Mouse (Mus musculus): Measurements from ENCODE around the gene Gm11939. TPM values are rescaled to one million over a fixed set of nuclear protein-coding genes. Genes with fewer than 3 reads are reported as not detected.

Gm11939 gene
- polyA plus RNA-seq, 1 experiment from 2014 or later: not detected

GRCm38 (mm10) chr11:99557976-99558745 is 1.1 kb downstream of the Gm11939 start:
- WGBS: 88% methylated on average over 3 of the region's 3 CpGs
- Histone ChIP-seq H3K27ac (no peak overlapping the region), H3K36me3 (no peaks in the 10 kb centered on the region), H3K27me3 (ENCODE audit: low read depth, poor library complexity, severe bottlenecking) (no peaks in the 10 kb centered on the region), H3K4me1 (no peaks in the 10 kb centered on the region), H3K9me3 (replicated peaks) (no peaks in the 10 kb centered on the region), H3K4me3 (no peak overlapping the region)
- no peak for DNase-seq (ENCODE audit: low spot score)

- Histone ChIP-seq H3K36me3 (no peaks in the 10 kb centered on the region), H3K4me1 (no peaks in the 10 kb centered on the region), H3K9me3 (replicated peaks) (no peaks in the 10 kb centered on the region), H3K27me3 (ENCODE audit: low read depth, poor library complexity, severe bottlenecking) (no peaks in the 10 kb centered on the region), H3K27ac (no peak within 1 kb of the TSS), H3K4me3 (no peak within 1 kb of the TSS)
- WGBS: 57% methylated on average over 2 of the region's 2 CpGs
- no peak for DNase-seq (ENCODE audit: low spot score)
These were observed 2.5 kb downstream of the Gm11939 start, which contains the start of gene Krtap3-2 for GRCm38 (mm10) chr11:99556753-99557152. Gene Krtap3-2 (minus strand): TSS chr11:99556853.

- DNase-seq (ENCODE audit: low spot score): no peak
- H3K4me3 ChIP-seq: no peak overlapping the region
- no peak overlapping the region for H3K27ac ChIP-seq
- no peaks in the 10 kb centered on the region for H3K4me1 ChIP-seq
- no peaks in the 10 kb centered on the region for H3K27me3 ChIP-seq (ENCODE audit: low read depth, poor library complexity, severe bottlenecking)
- no peaks in the 10 kb centered on the region for H3K9me3 ChIP-seq (replicated peaks)
- no peaks in the 10 kb centered on the region for H3K36me3 ChIP-seq
- WGBS: 85% methylated on average over 2 of the region's 2 CpGs
These were observed 3.1 kb downstream of the Gm11939 start for GRCm38 (mm10) chr11:99556195-99556594.

DNA sequence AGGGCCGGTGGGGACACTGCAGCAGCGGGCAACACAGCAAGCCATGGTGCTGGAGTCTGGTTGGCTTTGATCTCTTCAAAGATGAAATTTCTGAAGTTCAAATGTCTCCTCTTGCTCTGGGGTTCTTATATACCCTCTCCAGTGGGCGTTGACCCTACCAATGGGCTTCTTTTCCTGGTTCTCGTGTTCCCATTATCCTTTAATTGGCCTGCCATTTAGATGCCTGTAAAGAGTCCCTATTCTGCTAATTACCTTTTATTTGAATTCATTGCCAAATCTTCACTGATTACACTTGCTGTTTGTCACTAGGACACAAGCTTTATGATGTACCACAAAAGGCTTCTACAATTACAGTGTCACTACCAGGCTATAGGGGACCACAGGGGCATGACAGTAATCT is 8.5 kb downstream of the Gm11939 start, which contains the start of gene Krtap3-3:
Krtap3-3 (minus strand) TSS at position 101 of the 400 bp plus-strand sequence.
- DNase-seq (ENCODE audit: low spot score): no peak
- no peak within 1 kb of the TSS for H3K27ac ChIP-seq
- H3K9me3 ChIP-seq (replicated peaks): no peaks in the 10 kb centered on the region
- H3K36me3 ChIP-seq: no peaks in the 10 kb centered on the region
- no peaks in the 10 kb centered on the region for H3K4me1 ChIP-seq
- H3K27me3 ChIP-seq (ENCODE audit: low read depth, poor library complexity, severe bottlenecking): no peaks in the 10 kb centered on the region
- WGBS: 60% methylated on average over 4 of the region's 4 CpGs
- no peak within 1 kb of the TSS for H3K4me3 ChIP-seq

DNA sequence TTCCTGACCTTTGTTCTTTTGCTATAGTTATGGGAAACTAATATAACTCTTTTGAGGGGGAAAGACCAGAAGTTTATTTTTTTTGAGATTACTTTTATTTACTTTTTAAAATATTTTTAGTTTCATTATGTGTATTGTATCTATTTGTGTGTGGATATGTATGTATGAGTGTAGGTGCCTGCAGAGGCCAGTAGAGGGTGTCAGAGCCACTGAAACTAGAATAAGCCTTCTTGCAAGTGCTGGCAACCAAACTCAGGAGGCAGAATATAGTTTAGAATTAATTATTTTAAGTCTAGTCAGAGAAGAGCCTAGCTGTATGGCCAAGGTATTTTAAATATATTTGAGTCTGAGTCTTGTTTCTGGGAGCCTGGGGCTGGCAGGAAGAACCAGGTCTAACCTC is 11.4 kb downstream of the Gm11939 start:
- DNase-seq (ENCODE audit: low spot score): no peak
- Histone ChIP-seq H3K27ac (no peak overlapping the region), H3K9me3 (replicated peaks) (no peaks in the 10 kb centered on the region), H3K4me3 (no peak overlapping the region), H3K4me1 (no peaks in the 10 kb centered on the region), H3K36me3 (no peaks in the 10 kb centered on the region), H3K27me3 (ENCODE audit: low read depth, poor library complexity, severe bottlenecking) (no peaks in the 10 kb centered on the region)

DNA sequence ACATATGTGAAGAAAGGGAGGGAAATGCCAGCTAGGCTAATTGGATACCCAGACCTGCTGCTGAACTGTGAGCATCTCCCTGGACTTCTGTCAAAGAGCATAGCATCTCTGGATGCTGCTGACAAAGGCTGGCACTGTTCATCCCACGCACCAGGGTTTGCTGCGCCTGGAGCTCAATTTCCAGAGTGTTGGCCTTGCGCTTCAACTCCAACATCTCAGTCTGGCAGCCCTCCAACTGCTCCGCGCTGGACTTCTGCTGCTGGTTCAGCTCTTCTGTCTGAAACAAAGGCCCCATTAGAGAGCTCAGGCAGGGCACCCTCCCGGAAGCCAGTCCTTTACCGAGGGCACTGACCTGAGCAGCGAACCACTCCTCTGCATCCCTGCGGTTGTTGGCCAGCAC is 19.5 kb downstream of the Gm11939 start:
- WGBS: 88% methylated on average over 9 of the region's 9 CpGs
- Histone ChIP-seq H3K27ac (no peak overlapping the region), H3K36me3 (no peaks in the 10 kb centered on the region), H3K27me3 (ENCODE audit: low read depth, poor library complexity, severe bottlenecking) (no peaks in the 10 kb centered on the region), H3K4me3 (no peak overlapping the region), H3K9me3 (replicated peaks) (no peaks in the 10 kb centered on the region), H3K4me1 (peaks cover 3% of the 10 kb centered on the region; the same call in 1 of the 2 replicates)
- no peak for DNase-seq (ENCODE audit: low spot score)

- H3K27me3 ChIP-seq (ENCODE audit: low read depth, poor library complexity, severe bottlenecking): no peaks in the 10 kb centered on the region
- no peak for DNase-seq (ENCODE audit: low spot score)
- 44% methylated on average over 13 of the region's 13 CpGs for WGBS
- no peak within 1 kb of the TSS for H3K27ac ChIP-seq
- no peaks in the 10 kb centered on the region for H3K4me1 ChIP-seq
- no peaks in the 10 kb centered on the region for H3K9me3 ChIP-seq (replicated peaks)
- no peaks in the 10 kb centered on the region for H3K36me3 ChIP-seq
- H3K4me3 ChIP-seq: no peak within 1 kb of the TSS
These were observed 37.9 kb downstream of the Gm11939 start, which contains the start of gene Krt39 for GRCm38 (mm10) chr11:99521288-99521860. Gene Krt39 (minus strand): TSS chr11:99521338.

DNA sequence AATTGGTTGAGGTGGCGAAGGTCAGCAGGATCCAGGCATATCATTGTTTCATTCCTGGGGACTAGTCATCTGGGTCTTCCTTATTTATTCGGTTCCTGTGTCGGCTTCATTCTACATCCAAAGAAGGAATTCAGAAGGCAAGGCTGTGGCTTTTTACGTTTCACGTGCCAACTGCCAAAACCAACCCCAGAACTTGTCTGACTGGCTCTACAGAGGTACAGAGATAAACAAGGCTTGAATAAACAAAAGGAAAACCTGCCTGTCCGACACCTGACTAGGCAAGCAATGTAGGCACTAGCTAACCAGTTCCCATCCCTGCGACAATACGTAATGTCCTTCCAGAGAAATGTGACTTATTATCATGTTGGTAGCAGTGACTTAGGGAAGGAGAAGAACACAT is 45.2 kb downstream of the Gm11939 start:
- H3K4me3 ChIP-seq: no peak overlapping the region
- H3K36me3 ChIP-seq: no peaks in the 10 kb centered on the region
- H3K9me3 ChIP-seq (replicated peaks): no peaks in the 10 kb centered on the region
- WGBS: 88% methylated on average over 8 of the region's 8 CpGs
- H3K27ac ChIP-seq: no peak overlapping the region
- no peak for DNase-seq (ENCODE audit: low spot score)
- H3K27me3 ChIP-seq (ENCODE audit: low read depth, poor library complexity, severe bottlenecking): no peaks in the 10 kb centered on the region
- no peaks in the 10 kb centered on the region for H3K4me1 ChIP-seq

Other genes starting within 250 kb of the Gm11939 start
- gene Krt25, start 236.5 kb downstream of the Gm11939 start, polyA plus RNA-seq (2016; fragmentation: Nextera tagmentation; extraction: Ambion mirVana): not detected in 2 replicates
- not detected in 2 replicates for gene Krt26, start 221.5 kb downstream of the Gm11939 start, polyA plus RNA-seq (2016; fragmentation: Nextera tagmentation; extraction: Ambion mirVana)
- gene Krt27, start 208.4 kb downstream of the Gm11939 start, polyA plus RNA-seq (2016; fragmentation: Nextera tagmentation; extraction: Ambion mirVana): not detected in 2 replicates
- gene Krt28, start 184.6 kb downstream of the Gm11939 start, polyA plus RNA-seq (2016; fragmentation: Nextera tagmentation; extraction: Ambion mirVana): 0.11 and 0.20 TPM in 2 replicates
- 18.7 and 20.5 TPM in 2 replicates for gene Krt10, start 170.1 kb downstream of the Gm11939 start, polyA plus RNA-seq (2016; fragmentation: Nextera tagmentation; extraction: Ambion mirVana)
- gene Krt12, start 137.2 kb downstream of the Gm11939 start, polyA plus RNA-seq (2016; fragmentation: Nextera tagmentation; extraction: Ambion mirVana): not detected in 2 replicates
- gene Krt20, start 121.3 kb downstream of the Gm11939 start, polyA plus RNA-seq (2016; fragmentation: Nextera tagmentation; extraction: Ambion mirVana): 0.26 and 0.59 TPM in 2 replicates
- gene Krt23, start 66.3 kb downstream of the Gm11939 start, polyA plus RNA-seq (2016; fragmentation: Nextera tagmentation; extraction: Ambion mirVana): 0.81 and 1.4 TPM in 2 replicates
- gene Krt39, start 38.1 kb downstream of the Gm11939 start, polyA plus RNA-seq (2016; fragmentation: Nextera tagmentation; extraction: Ambion mirVana): 0.16 and 0.20 TPM in 2 replicates
- gene Krt40, start 16.3 kb downstream of the Gm11939 start, polyA plus RNA-seq (2016; fragmentation: Nextera tagmentation; extraction: Ambion mirVana): not detected in 2 replicates
- not detected in 2 replicates for gene Krtap3-3, start 8.6 kb downstream of the Gm11939 start, polyA plus RNA-seq (2016; fragmentation: Nextera tagmentation; extraction: Ambion mirVana)
- not detected in 2 replicates for gene Krtap3-2, start 2.6 kb downstream of the Gm11939 start, polyA plus RNA-seq (2016; fragmentation: Nextera tagmentation; extraction: Ambion mirVana)
- not detected in 2 replicates for gene Krtap3-1, start 7.2 kb upstream of the Gm11939 start, polyA plus RNA-seq (2016; fragmentation: Nextera tagmentation; extraction: Ambion mirVana)
- gene Krtap1-5, start 21.6 kb upstream of the Gm11939 start, polyA plus RNA-seq (2016; fragmentation: Nextera tagmentation; extraction: Ambion mirVana): not detected in 2 replicates
- not detected in 2 replicates for gene Krtap1-4, start 24.2 kb upstream of the Gm11939 start, polyA plus RNA-seq (2016; fragmentation: Nextera tagmentation; extraction: Ambion mirVana)
- gene Krtap1-3, start 31.9 kb upstream of the Gm11939 start, polyA plus RNA-seq (2016; fragmentation: Nextera tagmentation; extraction: Ambion mirVana): not detected in 2 replicates
- not detected in 2 replicates for gene Krtap9-3, start 38.6 kb upstream of the Gm11939 start, polyA plus RNA-seq (2016; fragmentation: Nextera tagmentation; extraction: Ambion mirVana)
- not detected in 2 replicates for gene Gm11938, start 43.8 kb upstream of the Gm11939 start, polyA plus RNA-seq (2016; fragmentation: Nextera tagmentation; extraction: Ambion mirVana)
- gene Gm11937, start 50.7 kb upstream of the Gm11939 start, polyA plus RNA-seq (2016; fragmentation: Nextera tagmentation; extraction: Ambion mirVana): not detected in 2 replicates
- gene Krtap2-4, start 55.4 kb upstream of the Gm11939 start, polyA plus RNA-seq (2016; fragmentation: Nextera tagmentation; extraction: Ambion mirVana): not detected in 2 replicates
- not detected in 2 replicates for gene Gm11562, start 61.0 kb upstream of the Gm11939 start, polyA plus RNA-seq (2016; fragmentation: Nextera tagmentation; extraction: Ambion mirVana)
- not detected in 2 replicates for gene Krtap4-1, start 68.8 kb upstream of the Gm11939 start, polyA plus RNA-seq (2016; fragmentation: Nextera tagmentation; extraction: Ambion mirVana)
- not detected in 2 replicates for gene Krtap4-2, start 75.6 kb upstream of the Gm11939 start, polyA plus RNA-seq (2016; fragmentation: Nextera tagmentation; extraction: Ambion mirVana)
- gene Krtap4-7, start 84.6 kb upstream of the Gm11939 start, polyA plus RNA-seq (2016; fragmentation: Nextera tagmentation; extraction: Ambion mirVana): not detected in 2 replicates
- gene Gm11555, start 90.8 kb upstream of the Gm11939 start, polyA plus RNA-seq (2016; fragmentation: Nextera tagmentation; extraction: Ambion mirVana): not detected in 2 replicates
- not detected in 2 replicates for gene Gm11563, start 99.5 kb upstream of the Gm11939 start, polyA plus RNA-seq (2016; fragmentation: Nextera tagmentation; extraction: Ambion mirVana)
- gene Krtap4-6, start 106.5 kb upstream of the Gm11939 start, polyA plus RNA-seq (2016; fragmentation: Nextera tagmentation; extraction: Ambion mirVana): not detected in 2 replicates
- gene Gm14190, start 131.3 kb upstream of the Gm11939 start, polyA plus RNA-seq (2016; fragmentation: Nextera tagmentation; extraction: Ambion mirVana): not detected in 2 replicates
- not detected in 2 replicates for gene Gm14180, start 174.8 kb upstream of the Gm11939 start, polyA plus RNA-seq (2016; fragmentation: Nextera tagmentation; extraction: Ambion mirVana)
- gene Gm11595, start 213.4 kb upstream of the Gm11939 start, polyA plus RNA-seq (2016; fragmentation: Nextera tagmentation; extraction: Ambion mirVana): not detected in 2 replicates
- not detected in 2 replicates for gene Krtap4-8, start 221.2 kb upstream of the Gm11939 start, polyA plus RNA-seq (2016; fragmentation: Nextera tagmentation; extraction: Ambion mirVana)
- not detected in 2 replicates for gene Krtap4-9, start 225.7 kb upstream of the Gm11939 start, polyA plus RNA-seq (2016; fragmentation: Nextera tagmentation; extraction: Ambion mirVana)
- not detected in 2 replicates for gene Gm11596, start 234.0 kb upstream of the Gm11939 start, polyA plus RNA-seq (2016; fragmentation: Nextera tagmentation; extraction: Ambion mirVana)
- gene Gm11569, start 239.5 kb upstream of the Gm11939 start, polyA plus RNA-seq (2016; fragmentation: Nextera tagmentation; extraction: Ambion mirVana): not detected in 2 replicates
- not detected in 2 replicates for gene Gm11554, start 245.0 kb upstream of the Gm11939 start, polyA plus RNA-seq (2016; fragmentation: Nextera tagmentation; extraction: Ambion mirVana)

Measured in limb, embryonic 10.5 days (tissue).